Mouse (Mus musculus) ES-E14 (cell line): ENCODE results near the gene Pck2. TPM values are rescaled to one million over a fixed set of nuclear protein-coding genes. Genes with fewer than 3 reads are reported as not detected.

Source experiments
- DNase-seq: peaks from one replicate; pipeline ENCODE4 v3.0.0-alpha.2; 2013; ENCODE audit warnings: low read depth, low spot score
- H3K27ac ChIP-seq: 2 replicates; pipeline ENCODE4 v1.5.1; 2012; ENCODE audit warnings: low read depth, mild to moderate bottlenecking, low read length, moderate library complexity, mixed read lengths; ENCODE audit not compliant: poor library complexity, insufficient read depth, severe bottlenecking
- H3K36me3 ChIP-seq: 2 replicates; pipeline ENCODE4 v1.6.1; 2012; ENCODE audit warnings: mild to moderate bottlenecking, low read length, moderate library complexity, mixed read lengths; ENCODE audit not compliant: control insufficient read depth, poor library complexity, insufficient read depth, severe bottlenecking
- H3K4me1 ChIP-seq, 2 experiments: fragments of 150-350 bp in 1 of 2; sonication (generic) in 1 of 2; 2 replicates each; pipeline ENCODE4 v1.6.1; 2012; ENCODE audit warnings: low read length in 2 of 2, mild to moderate bottlenecking in 1 of 2, mixed read lengths in 1 of 2; ENCODE audit not compliant: control insufficient read depth in 2 of 2, insufficient read depth in 2 of 2, poor library complexity in 1 of 2
- H3K4me3 ChIP-seq, 2 experiments: fragments of 150-350 bp in 1 of 2; sonication (generic) in 1 of 2; 2 replicates each; pipeline ENCODE4 v1.5.1; 2012; ENCODE audit warnings: low read length in 2 of 2, low read depth in 1 of 2, mild to moderate bottlenecking in 1 of 2, mixed read lengths in 1 of 2; ENCODE audit not compliant: insufficient read depth in 1 of 2, poor library complexity in 1 of 2, severe bottlenecking in 1 of 2
- H3K9ac ChIP-seq: 2 replicates; pipeline ENCODE4 v1.6.1; 2012; ENCODE audit warnings: low read depth, mild to moderate bottlenecking, low read length, mixed read lengths; ENCODE audit not compliant: poor library complexity, insufficient read depth, severe bottlenecking
- H3K9me3 ChIP-seq: fragments of 150-350 bp; sonication (generic); 2 replicates; pipeline ENCODE4 v1.6.1; 2012; ENCODE audit warnings: low read depth, mild to moderate bottlenecking, low read length; ENCODE audit not compliant: control insufficient read depth, insufficient read depth
- CHD2 ChIP-seq: IDR thresholded peaks from 2 replicates; pipeline ENCODE4 v1.6.1; 2014; ENCODE audit warnings: mild to moderate bottlenecking, low read depth, low read length, inconsistent platforms
- HCFC1 ChIP-seq: IDR thresholded peaks from 2 replicates; pipeline ENCODE4 v1.6.1; 2012; ENCODE audit warnings: low read length, inconsistent platforms, borderline replicate concordance; ENCODE audit not compliant: insufficient read depth
- MAFK ChIP-seq: IDR thresholded peaks from 2 replicates; pipeline ENCODE4 v1.6.1; 2014; ENCODE audit warnings: mild to moderate bottlenecking, low read depth, low read length, inconsistent platforms; ENCODE audit not compliant: insufficient read depth
- ZC3H11A ChIP-seq: IDR thresholded peaks from 2 replicates; pipeline ENCODE4 v1.6.1; 2012; ENCODE audit warnings: low read depth, mild to moderate bottlenecking, inconsistent platforms, low read length, borderline replicate concordance
- ZNF384 ChIP-seq: IDR thresholded peaks from 2 replicates; pipeline ENCODE4 v1.6.1; 2012; ENCODE audit warnings: low read depth, low read length, inconsistent platforms
- in situ Hi-C, 2 experiments: fragments of 600-800 bp; cut with MboI; formaldehyde crosslinking; loops; one replicate each; pipeline ENCODE4 v1.15.1; 2025; ENCODE audit warnings: low sequenced_read_pairs in 2 of 2, inconsistent platforms in 1 of 2; ENCODE audit not compliant: unreplicated experiment in 2 of 2
- total RNA-seq: library from RNA; depleted of rRNA; stranded (reverse); fragments of 300-350 nt; gene quantifications from 2 replicates; pipeline ENCODE4 v1.2.3, GENCODE M21; 2012

Gene Pck2
- total RNA-seq, 1 experiment: 28.5 TPM

DNA sequence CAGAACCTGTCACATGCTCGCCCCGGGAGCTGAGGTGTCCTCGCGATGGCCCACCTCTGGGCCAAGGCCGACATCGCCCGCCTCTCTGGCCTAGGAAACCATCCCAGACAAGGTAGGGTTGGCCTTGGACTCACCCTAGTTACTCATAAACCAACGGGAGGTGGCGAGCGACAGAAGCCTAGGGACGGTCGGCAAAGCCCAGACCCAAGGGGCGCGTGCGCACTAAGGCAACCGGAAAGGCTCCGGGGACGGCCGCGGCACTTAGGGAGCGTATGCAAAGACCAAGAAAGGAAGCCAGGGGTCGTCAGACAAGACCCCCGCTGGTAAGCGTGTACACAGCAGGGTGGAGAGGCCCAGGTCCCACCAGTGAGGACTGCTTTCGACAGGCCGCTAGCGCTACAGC lies 19.7 kb downstream of the Pck2 start, which contains the start of gene Dcaf11:
Gene Dcaf11 (plus strand): TSS at position 208 of the 403 bp plus-strand sequence.
- peak within 1 kb of the TSS; percentile 81 for H3K4me3 ChIP-seq
- peaks cover 6% of the 10 kb centered on the region; the same call in 1 of the 2 replicates for H3K36me3 ChIP-seq
- no peaks in the 10 kb centered on the region for H3K9me3 ChIP-seq
- peak within 1 kb of the TSS; percentile 85 for H3K9ac ChIP-seq
- in situ Hi-C loops: no loop called here
- peak; percentile 93 for DNase-seq
- peak within 1 kb of the TSS; percentile 92 for H3K27ac ChIP-seq
- TF ChIP-seq CHD2: peak; percentile 74
- no peak for TF ChIP-seq ZC3H11A
- peaks cover 0 to 5% of the 10 kb centered on the region in 2 experiments; a peak in 2 of 4 replicates for H3K4me1 ChIP-seq

DNA sequence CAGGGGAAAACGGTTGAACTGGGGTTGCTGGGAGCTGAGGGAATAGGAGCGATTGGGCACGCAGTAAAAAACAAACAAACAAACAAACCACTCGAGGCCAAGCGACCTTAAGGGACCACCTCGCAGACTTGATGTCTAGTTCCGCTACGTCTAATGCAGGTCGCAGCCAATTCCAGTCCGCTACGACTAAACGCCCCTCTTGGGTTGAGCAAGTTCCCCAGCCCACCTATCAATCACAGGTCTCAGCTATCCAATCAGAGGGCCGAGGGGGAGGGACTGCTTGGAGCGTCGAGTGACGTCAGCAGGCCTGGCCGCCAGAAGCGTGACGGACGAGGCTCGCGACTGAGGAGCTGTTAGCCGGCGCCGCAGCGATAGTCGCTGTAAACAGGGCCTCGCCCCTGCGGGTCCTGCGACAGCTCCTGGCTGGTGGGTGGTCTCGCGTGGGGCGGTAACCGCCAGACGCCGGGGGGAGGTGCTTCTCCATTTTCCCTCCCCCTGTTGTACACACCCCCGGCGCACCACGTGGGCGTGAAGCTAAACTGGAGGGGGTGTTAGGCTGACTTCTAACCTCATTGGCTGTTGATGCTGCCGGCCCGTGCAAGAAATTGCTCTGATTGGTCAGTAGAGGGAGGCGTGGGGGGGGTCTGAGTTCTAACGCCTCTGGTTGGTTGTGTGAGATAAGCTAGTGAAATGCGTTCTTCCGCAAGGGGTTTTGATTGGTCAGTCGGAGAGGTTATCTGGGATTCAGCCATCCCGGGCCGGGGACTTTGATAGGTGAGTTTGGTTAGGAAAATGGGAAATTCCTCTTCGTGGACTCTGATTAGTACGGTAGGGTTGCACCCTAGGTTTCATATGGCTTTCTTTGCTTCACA lies 20.4 kb downstream of the Pck2 start, which contains the start of gene A730061H03Rik:
Gene A730061H03Rik (minus strand): TSS at position 205 of the 872 bp plus-strand sequence.
- in situ Hi-C loops: no loop called here
- H3K4me3 ChIP-seq: peak within 1 kb of the TSS; percentile 81
- H3K27ac ChIP-seq: peak within 1 kb of the TSS; percentile 92
- H3K4me1 ChIP-seq: peaks cover 0 to 5% of the 10 kb centered on the region in 2 experiments; a peak in 1 of 4 replicates
- 0 out of 2 replicates have a peak, but pooled peaks have one; percentile 55 for TF ChIP-seq HCFC1
- no peak for TF ChIP-seq ZC3H11A
- no peak for TF ChIP-seq ZNF384
- TF ChIP-seq CHD2: peak; percentile 94
- no peak for TF ChIP-seq MAFK
- H3K9ac ChIP-seq: peak within 1 kb of the TSS; percentile 85
- no peaks in the 10 kb centered on the region for H3K9me3 ChIP-seq
- DNase-seq: peak; percentile 98
- H3K36me3 ChIP-seq: peaks cover 6% of the 10 kb centered on the region; the same call in 1 of the 2 replicates

DNA sequence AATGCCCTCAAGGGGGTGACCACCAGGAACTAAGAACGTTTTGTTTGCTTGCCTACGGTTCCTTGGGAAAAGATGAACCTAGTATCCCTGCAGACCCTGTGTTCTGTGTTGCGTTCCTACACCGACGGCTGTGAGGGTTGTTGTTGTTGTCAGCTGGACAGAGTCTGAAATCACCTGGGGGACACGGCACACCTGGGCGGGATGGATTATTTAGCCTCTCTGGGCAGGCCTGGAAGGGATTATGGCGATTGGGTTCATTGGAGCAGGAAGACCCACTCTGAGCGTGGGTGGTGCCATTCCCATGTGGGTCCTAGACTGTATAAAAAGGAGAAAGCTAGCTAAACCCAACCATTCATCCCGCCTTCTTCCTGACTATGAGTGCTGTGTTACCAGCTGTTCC lies 21.8 kb downstream of the Pck2 start:
- H3K9ac ChIP-seq: no peak overlapping the region
- peaks cover 0 to 5% of the 10 kb centered on the region in 2 experiments; a peak in 1 of 4 replicates for H3K4me1 ChIP-seq
- no peak overlapping the region for H3K4me3 ChIP-seq
- peaks cover 15% of the 10 kb centered on the region; the same call in 1 of the 2 replicates for H3K36me3 ChIP-seq
- no peak overlapping the region for H3K27ac ChIP-seq
- H3K9me3 ChIP-seq: no peaks in the 10 kb centered on the region
- in situ Hi-C loops: no loop called here
- TF ChIP-seq MAFK (no peak), ZC3H11A (no peak), CHD2 (no peak), HCFC1 (no peak), ZNF384 (no peak)
- DNase-seq: no peak

DNA sequence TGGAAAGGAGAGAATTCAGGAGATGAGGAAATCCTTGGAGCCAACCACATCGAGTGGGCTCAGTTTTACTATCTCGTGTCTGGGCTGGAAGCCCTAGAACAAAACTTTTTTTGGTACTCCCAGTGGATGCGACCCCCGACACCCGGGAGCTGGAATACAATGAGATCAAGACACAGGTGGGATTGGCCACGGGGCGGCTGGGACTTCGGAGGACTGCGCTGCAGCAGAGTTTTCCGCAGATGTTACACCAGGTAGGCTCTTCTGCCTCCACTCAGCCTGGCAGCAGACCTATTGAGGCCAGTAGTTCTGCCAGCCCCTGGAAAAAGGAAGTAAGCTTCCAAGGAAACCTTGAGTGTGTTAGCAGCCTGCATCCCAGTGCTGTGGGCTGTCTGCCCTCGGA lies 23.2 kb downstream of the Pck2 start:
- Histone ChIP-seq H3K4me3 (no peak overlapping the region), H3K9ac (no peak overlapping the region), H3K36me3 (peaks cover 21% of the 10 kb centered on the region; the same call in 1 of the 2 replicates), H3K27ac (no peak overlapping the region), H3K4me1 (peaks cover 0 to 5% of the 10 kb centered on the region in 2 experiments; a peak in 1 of 4 replicates), H3K9me3 (no peaks in the 10 kb centered on the region)
- in situ Hi-C loops: no loop called here
- no peak for DNase-seq
- TF ChIP-seq ZNF384: no peak
- TF ChIP-seq HCFC1: no peak
- TF ChIP-seq ZC3H11A: no peak
- no peak for TF ChIP-seq CHD2
- TF ChIP-seq MAFK: no peak
